10 mouse cellular contexts compared by ENCODE assay signal in genomic region chr5:53409740-53410139, GRCm38 (mm10).
"Had no signal": no experiment of that assay in that cellular context is flagged by ENCODE, and none has a peak within 500 bp of the region (broad histone marks: within the 10 kb centered on the region; RNA-seq: fewer than 3 reads in every experiment).

No protein-coding gene starts in this region.

- DNase-seq: lung, adult 18-20 months; lung, embryonic 14.5 days; lung, postnatal 10 days; lung, postnatal 4 days; right cerebral cortex, postnatal 14 days; thymus, adult 2 months; thymus, postnatal 14 days; thymus, postnatal 36 days had no signal

- ATAC-seq: midbrain, embryonic 13.5 days; midbrain, embryonic 15.5 days had no signal
